Mouse (Mus musculus) kidney, adult 18-20 months (tissue): ENCODE measurements at regions not wholly inside any gene's neighbourhood (a gene's known extent, or its start where the extent isn't known, plus 50 kb on each side); places are given as distances from the start of the nearest gene placed in this dataset.
"Not testable (repeated sequence)": the region's sequence is repeated elsewhere in the genome, so short reads cannot be mapped to it uniquely, and the experiment has no call there.

ENCODE experiments used
- DNase-seq: peaks from one replicate; pipeline ENCODE4 v3.0.0; 2021

GRCm38 (mm10) chr3:157371509-157371908, 162.5 kb upstream of the Zranb2 start:
- DNase-seq = no peak

GRCm38 (mm10) chr3:157373333-157373732, 160.6 kb upstream of the Zranb2 start:
- no peak for DNase-seq

- no peak for DNase-seq
Measured at GRCm38 (mm10) chr3:157374178-157374577, 159.8 kb upstream of the Zranb2 start.

GRCm38 (mm10) chr3:157377531-157377930, 156.4 kb upstream of the Zranb2 start:
- no peak for DNase-seq

GRCm38 (mm10) chr3:157378127-157378526, 155.8 kb upstream of the Zranb2 start:
- no peak for DNase-seq

- no peak for DNase-seq
Measured at GRCm38 (mm10) chr3:157391835-157392234, 142.1 kb upstream of the Zranb2 start.

GRCm38 (mm10) chr3:157393903-157394302, 140.1 kb upstream of the Zranb2 start:
- no peak for DNase-seq

GRCm38 (mm10) chr3:157399909-157400308, 134.1 kb upstream of the Zranb2 start:
- no peak for DNase-seq

- no peak for DNase-seq
Measured at GRCm38 (mm10) chr3:157404054-157404453, 129.9 kb upstream of the Zranb2 start.

GRCm38 (mm10) chr3:157423447-157423846, 110.5 kb upstream of the Zranb2 start:
- not testable (repeated sequence) for DNase-seq

GRCm38 (mm10) chr3:157426720-157427119, 107.2 kb upstream of the Zranb2 start:
- DNase-seq = no peak

- peak; percentile 5 for DNase-seq
Measured at GRCm38 (mm10) chr3:157449794-157450193, 84.2 kb upstream of the Zranb2 start.

- no peak for DNase-seq
Measured at GRCm38 (mm10) chr3:157471600-157471999, 62.4 kb upstream of the Zranb2 start.

GRCm38 (mm10) chr3:157472674-157473073, 61.3 kb upstream of the Zranb2 start:
- DNase-seq = no peak

- no peak for DNase-seq
Measured at GRCm38 (mm10) chr3:157477731-157478130, 56.2 kb upstream of the Zranb2 start.
